Mouse (Mus musculus): ENCODE measurements around the gene Pced1b.

Gene Pced1b

GRCm38 (mm10) chr15:97396586-97397299 lies 149.8 kb downstream of the Pced1b start:
- no peak for DNase-seq (ENCODE audit: low read depth, low spot score)

GRCm38 (mm10) chr15:97397793-97398192 lies 150.9 kb downstream of the Pced1b start:
- no peak for DNase-seq (ENCODE audit: low read depth, low spot score)

- DNase-seq (ENCODE audit: low read depth, low spot score) = peak; percentile 43
These were observed 154.0 kb downstream of the Pced1b start for GRCm38 (mm10) chr15:97400866-97401265.

GRCm38 (mm10) chr15:97404483-97404882 lies 157.6 kb downstream of the Pced1b start:
- DNase-seq (ENCODE audit: low read depth, low spot score) = no peak

GRCm38 (mm10) chr15:97404998-97405397 lies 158.1 kb downstream of the Pced1b start:
- DNase-seq (ENCODE audit: low read depth, low spot score) = no peak

- no peak for DNase-seq (ENCODE audit: low read depth, low spot score)
These were observed 159.2 kb downstream of the Pced1b start for GRCm38 (mm10) chr15:97406105-97406504.

GRCm38 (mm10) chr15:97407496-97408454 lies 160.9 kb downstream of the Pced1b start:
- DNase-seq (ENCODE audit: low read depth, low spot score) = no peak

- DNase-seq (ENCODE audit: low read depth, low spot score) = no peak
These were observed 164.2 kb downstream of the Pced1b start for GRCm38 (mm10) chr15:97411136-97411535.

- DNase-seq (ENCODE audit: low read depth, low spot score) = no peak
These were observed 164.8 kb downstream of the Pced1b start for GRCm38 (mm10) chr15:97411671-97412070.

- DNase-seq (ENCODE audit: low read depth, low spot score) = no peak
These were observed 165.4 kb downstream of the Pced1b start for GRCm38 (mm10) chr15:97412308-97412707.

GRCm38 (mm10) chr15:97412861-97413260 lies 166.0 kb downstream of the Pced1b start:
- no peak for DNase-seq (ENCODE audit: low read depth, low spot score)

- no peak for DNase-seq (ENCODE audit: low read depth, low spot score)
These were observed 168.0 kb downstream of the Pced1b start for GRCm38 (mm10) chr15:97414718-97415413.

GRCm38 (mm10) chr15:97415426-97415946 lies 168.6 kb downstream of the Pced1b start:
- DNase-seq (ENCODE audit: low read depth, low spot score) = no peak

GRCm38 (mm10) chr15:97420292-97420691 lies 173.4 kb downstream of the Pced1b start:
- peak; percentile 27 for DNase-seq (ENCODE audit: low read depth, low spot score)

- DNase-seq (ENCODE audit: low read depth, low spot score) = no peak
These were observed 174.6 kb downstream of the Pced1b start for GRCm38 (mm10) chr15:97421533-97421932.

- no peak for DNase-seq (ENCODE audit: low read depth, low spot score)
These were observed 175.5 kb downstream of the Pced1b start for GRCm38 (mm10) chr15:97422212-97422944.

GRCm38 (mm10) chr15:97424375-97424774 lies 177.5 kb downstream of the Pced1b start:
- DNase-seq (ENCODE audit: low read depth, low spot score) = peak; percentile 75

GRCm38 (mm10) chr15:97424961-97425360 lies 178.1 kb downstream of the Pced1b start:
- DNase-seq (ENCODE audit: low read depth, low spot score) = no peak

- peak; percentile 58 for DNase-seq (ENCODE audit: low read depth, low spot score)
These were observed 182.4 kb downstream of the Pced1b start for GRCm38 (mm10) chr15:97429201-97429900.

- no peak for DNase-seq (ENCODE audit: low read depth, low spot score)
These were observed 184.6 kb downstream of the Pced1b start for GRCm38 (mm10) chr15:97431533-97431932.
